Mouse (Mus musculus): ENCODE results near the gene Art5. TPM values are rescaled to one million over a fixed set of nuclear protein-coding genes. Genes with fewer than 3 reads are reported as not detected.

Art5 gene
- total and polyA plus RNA-seq, 2 experiments from 2014 or later = 0.21 TPM; not detected in 1

- H3K27me3 ChIP-seq (ENCODE audit: insufficient read depth, low read length) = no peaks in the 10 kb centered on the region
- H3K9me3 ChIP-seq (ENCODE audit: low read length) = no peaks in the 10 kb centered on the region
- no peaks in the 10 kb centered on the region for H3K4me1 ChIP-seq (ENCODE audit: insufficient read depth, low read length)
- 58% methylated on average over 7 of the region's 7 CpGs for WGBS
- no peak within 1 kb of the TSS for H3K4me3 ChIP-seq (ENCODE audit: low read length)
- H3K36me3 ChIP-seq (ENCODE audit: insufficient read depth, low read length) = peaks cover 20% of the 10 kb centered on the region
- DNase-seq (ENCODE audit: low spot score) = no peak
- no peak within 1 kb of the TSS for H3K27ac ChIP-seq
- H3K4me2 ChIP-seq (ENCODE audit: low read depth, low read length) = no peak within 1 kb of the TSS
- TF ChIP-seq CTCF (IDR thresholded peaks at IDR 0.05; ENCODE audit: low read depth) = no peak
- no peak within 1 kb of the TSS for H3K9ac ChIP-seq (replicated peaks; ENCODE audit: low read length)
- ATAC-seq = no peak
Measured at GRCm38 (mm10) chr7:102116579-102117331, 7.5 kb upstream of the Art5 start, which contains the start of gene Chrna10. TSS of gene Chrna10 (minus strand) at chr7:102116828.

DNA sequence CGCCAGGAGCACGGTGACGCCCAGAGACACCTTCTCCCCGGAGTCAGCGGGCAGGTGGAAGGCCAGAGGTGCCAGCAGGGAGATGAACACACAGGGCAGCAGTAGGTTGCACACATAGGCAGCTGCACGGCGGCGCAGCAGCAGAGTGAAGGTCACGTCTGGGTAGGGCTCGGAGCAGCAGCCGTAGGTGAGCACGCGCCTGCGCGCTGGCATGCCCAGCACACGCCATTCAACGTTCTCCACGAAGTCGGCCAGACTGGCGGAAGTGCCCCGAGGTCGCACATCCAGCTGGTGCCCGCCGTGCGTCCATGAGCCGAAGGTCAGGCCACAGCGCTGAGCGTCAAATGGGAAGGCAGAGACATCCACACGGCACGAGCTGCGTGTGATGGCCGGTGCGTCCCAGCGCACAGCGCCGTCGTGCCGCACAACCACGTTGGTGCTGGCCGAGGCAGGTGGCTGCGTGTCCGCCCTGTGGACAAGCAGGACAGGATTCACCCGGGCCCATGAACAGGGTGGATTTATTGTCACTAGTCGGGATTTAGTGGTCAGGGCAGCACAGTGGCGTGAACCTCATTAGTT, 4.0 kb upstream of the Art5 start:
- Histone ChIP-seq H3K27me3 (ENCODE audit: insufficient read depth, low read length) (no peaks in the 10 kb centered on the region), H3K9me3 (ENCODE audit: low read length) (no peaks in the 10 kb centered on the region), H3K27ac (no peak overlapping the region), H3K4me1 (ENCODE audit: insufficient read depth, low read length) (no peaks in the 10 kb centered on the region), H3K4me2 (ENCODE audit: low read depth, low read length) (no peak overlapping the region), H3K9ac (replicated peaks; ENCODE audit: low read length) (no peak overlapping the region), H3K4me3 (ENCODE audit: low read length) (no peak overlapping the region), H3K36me3 (ENCODE audit: insufficient read depth, low read length) (no peaks in the 10 kb centered on the region)
- DNase-seq (ENCODE audit: low spot score) (no peak), ATAC-seq (no peak)
- 82% methylated on average over 45 of the region's 45 CpGs for WGBS
- TF ChIP-seq CTCF (IDR thresholded peaks at IDR 0.05; ENCODE audit: low read depth) = no peak

DNA sequence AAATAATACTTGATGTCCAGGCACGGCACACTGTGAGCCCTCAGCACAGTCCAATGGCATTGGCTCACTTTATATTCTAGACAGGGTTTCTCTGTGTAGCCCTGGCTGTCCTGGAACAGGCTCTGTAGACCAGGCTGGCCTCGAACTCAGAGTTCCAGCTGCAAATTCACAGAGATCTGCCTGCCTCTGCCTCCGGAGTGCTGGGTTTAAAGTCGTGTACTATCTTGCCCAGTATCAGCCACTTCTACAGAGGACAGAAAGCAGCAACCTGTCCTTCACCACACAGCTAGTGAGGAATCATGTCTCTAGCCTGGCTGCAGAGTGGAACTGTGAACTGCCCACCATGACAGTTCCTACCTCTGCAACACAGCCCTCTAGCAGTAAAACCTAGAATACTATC, 457 bp upstream of the Art5 start:
- no peak overlapping the region for H3K4me2 ChIP-seq (ENCODE audit: low read depth, low read length)
- no peak overlapping the region for H3K4me3 ChIP-seq (ENCODE audit: low read length)
- H3K4me1 ChIP-seq (ENCODE audit: insufficient read depth, low read length) = no peaks in the 10 kb centered on the region
- DNase-seq (ENCODE audit: low spot score) (no peak), ATAC-seq (no peak)
- H3K9ac ChIP-seq (replicated peaks; ENCODE audit: low read length) = no peak overlapping the region
- no peaks in the 10 kb centered on the region for H3K36me3 ChIP-seq (ENCODE audit: insufficient read depth, low read length)
- no peaks in the 10 kb centered on the region for H3K27me3 ChIP-seq (ENCODE audit: insufficient read depth, low read length)
- H3K9me3 ChIP-seq (ENCODE audit: low read length) = no peaks in the 10 kb centered on the region
- TF ChIP-seq CTCF (IDR thresholded peaks at IDR 0.05; ENCODE audit: low read depth) = no peak
- no peak overlapping the region for H3K27ac ChIP-seq
- 90% methylated on average over 4 of the region's 4 CpGs for WGBS

DNA sequence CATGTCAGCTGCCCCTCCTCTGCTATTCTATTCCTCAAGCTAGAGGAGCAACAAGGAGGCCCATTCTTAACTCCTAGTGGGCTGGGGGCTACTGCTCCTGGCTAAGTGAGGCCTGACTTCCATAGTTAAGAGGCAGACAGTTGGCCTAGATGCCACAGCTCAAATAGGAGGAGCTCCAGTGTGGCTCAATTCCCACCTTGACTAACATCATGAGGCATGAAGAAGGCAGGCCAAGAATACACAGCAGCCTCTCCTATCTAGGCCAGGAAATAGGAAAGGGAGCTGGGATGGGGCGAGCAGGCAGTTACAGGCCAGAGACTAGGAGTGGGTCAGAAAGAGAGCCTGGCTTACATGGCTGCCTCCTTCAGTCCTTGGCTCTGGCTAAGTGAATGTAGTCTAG, 1.1 kb downstream of the Art5 start:
- Histone ChIP-seq H3K27me3 (ENCODE audit: insufficient read depth, low read length) (no peaks in the 10 kb centered on the region), H3K27ac (no peak overlapping the region), H3K9me3 (ENCODE audit: low read length) (no peaks in the 10 kb centered on the region), H3K4me3 (ENCODE audit: low read length) (no peak overlapping the region), H3K9ac (replicated peaks; ENCODE audit: low read length) (no peak overlapping the region), H3K4me1 (ENCODE audit: insufficient read depth, low read length) (no peaks in the 10 kb centered on the region), H3K36me3 (ENCODE audit: insufficient read depth, low read length) (no peaks in the 10 kb centered on the region), H3K4me2 (ENCODE audit: low read depth, low read length) (no peak overlapping the region)
- no peak for TF ChIP-seq CTCF (IDR thresholded peaks at IDR 0.05; ENCODE audit: low read depth)
- WGBS = 89% methylated on average over 1 of the region's 1 CpGs
- DNase-seq (ENCODE audit: low spot score) (no peak), ATAC-seq (no peak)

DNA sequence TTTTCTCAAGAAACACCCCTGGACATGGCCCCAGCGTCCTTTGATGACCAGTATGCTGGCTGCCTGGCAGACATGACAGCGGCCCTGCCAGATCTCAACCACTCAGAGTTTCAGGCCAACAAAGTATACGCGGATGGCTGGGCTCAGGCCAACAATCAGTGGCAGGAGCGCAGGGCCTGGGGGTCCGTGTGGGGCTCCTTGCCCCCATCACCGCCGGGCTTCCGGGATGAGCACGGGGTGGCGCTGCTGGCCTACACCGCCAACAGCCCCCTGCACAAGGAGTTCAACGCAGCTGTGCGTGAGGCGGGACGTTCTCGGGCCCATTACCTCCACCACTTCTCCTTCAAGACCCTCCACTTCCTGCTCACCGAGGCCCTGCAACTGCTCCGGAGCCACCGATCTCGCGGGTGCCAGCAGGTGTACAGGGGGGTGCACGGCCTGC, 2.6 kb downstream of the Art5 start:
- no peak overlapping the region for H3K9ac ChIP-seq (replicated peaks; ENCODE audit: low read length)
- DNase-seq (ENCODE audit: low spot score) = peak; percentile 16
- WGBS = 21% methylated on average over 23 of the region's 23 CpGs
- no peaks in the 10 kb centered on the region for H3K36me3 ChIP-seq (ENCODE audit: insufficient read depth, low read length)
- H3K27me3 ChIP-seq (ENCODE audit: insufficient read depth, low read length) = no peaks in the 10 kb centered on the region
- H3K4me1 ChIP-seq (ENCODE audit: insufficient read depth, low read length) = no peaks in the 10 kb centered on the region
- peak overlapping the region; percentile 14 for H3K4me3 ChIP-seq (ENCODE audit: low read length)
- peak; percentile 55 for ATAC-seq
- H3K27ac ChIP-seq = no peak overlapping the region
- peak overlapping the region; percentile 52 for H3K4me2 ChIP-seq (ENCODE audit: low read depth, low read length)
- no peak for TF ChIP-seq CTCF (IDR thresholded peaks at IDR 0.05; ENCODE audit: low read depth)
- no peaks in the 10 kb centered on the region for H3K9me3 ChIP-seq (ENCODE audit: low read length)

- no peak for TF ChIP-seq CTCF (IDR thresholded peaks at IDR 0.05; ENCODE audit: low read depth)
- no peak for ATAC-seq
Measured at GRCm38 (mm10) chr7:102104126-102104525, 5.2 kb downstream of the Art5 start.

DNA sequence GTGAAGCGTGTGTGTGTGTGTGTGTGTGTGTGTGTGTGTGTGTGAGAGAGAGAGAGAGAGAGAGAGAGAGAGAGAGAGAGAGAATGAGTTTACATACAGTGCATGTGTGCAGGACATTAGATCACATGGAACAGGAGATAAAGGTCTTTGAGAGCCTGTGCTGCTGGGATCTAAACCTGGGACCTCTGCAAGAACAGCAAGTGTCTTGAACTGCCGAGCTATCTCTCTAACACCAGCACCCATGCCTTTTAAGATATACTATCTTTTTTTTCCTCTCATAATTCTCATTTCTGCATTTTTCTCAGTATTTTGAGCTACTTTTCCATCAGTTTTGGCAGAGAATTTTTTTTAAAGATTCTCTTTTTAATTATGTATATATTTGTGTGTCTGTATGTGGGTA, 5.7 kb downstream of the Art5 start:
- no peak overlapping the region for H3K9ac ChIP-seq (replicated peaks; ENCODE audit: low read length)
- H3K27me3 ChIP-seq (ENCODE audit: insufficient read depth, low read length) = no peaks in the 10 kb centered on the region
- H3K27ac ChIP-seq = no peak overlapping the region
- H3K9me3 ChIP-seq (ENCODE audit: low read length) = no peaks in the 10 kb centered on the region
- ATAC-seq = no peak
- 79% methylated on average over 2 of the region's 2 CpGs for WGBS
- no peak overlapping the region for H3K4me2 ChIP-seq (ENCODE audit: low read depth, low read length)
- H3K4me1 ChIP-seq (ENCODE audit: insufficient read depth, low read length) = peaks cover 7% of the 10 kb centered on the region; the same call in 1 of the 2 replicates
- no peaks in the 10 kb centered on the region for H3K36me3 ChIP-seq (ENCODE audit: insufficient read depth, low read length)
- DNase-seq (ENCODE audit: low spot score) = no peak
- H3K4me3 ChIP-seq (ENCODE audit: low read length) = no peak overlapping the region
- no peak for TF ChIP-seq CTCF (IDR thresholded peaks at IDR 0.05; ENCODE audit: low read depth)

More at GRCm38 (mm10) chr7:102104126-102104525, 5.2 kb downstream of the Art5 start:
- Histone ChIP-seq H3K9me3 (ENCODE audit: low read length) (no peaks in the 10 kb centered on the region), H3K4me3 (ENCODE audit: low read length) (no peak overlapping the region), H3K27me3 (ENCODE audit: insufficient read depth, low read length) (no peaks in the 10 kb centered on the region), H3K4me1 (ENCODE audit: insufficient read depth, low read length) (peaks cover 7% of the 10 kb centered on the region; the same call in 1 of the 2 replicates), H3K27ac (no peak overlapping the region), H3K9ac (replicated peaks; ENCODE audit: low read length) (no peak overlapping the region), H3K4me2 (ENCODE audit: low read depth, low read length) (no peak overlapping the region), H3K36me3 (ENCODE audit: insufficient read depth, low read length) (no peaks in the 10 kb centered on the region)
- no peak for DNase-seq (ENCODE audit: low spot score)
- WGBS = 61% methylated on average over 5 of the region's 5 CpGs

Measured in hindbrain, postnatal 0 days (tissue).